In genomic region chr11:69913554-69914371, GRCm38 (mm10) we compare ENCODE assay signal across 8 mouse cellular contexts. TPM values are rescaled to one million over a fixed set of nuclear protein-coding genes. Genes with fewer than 3 reads are reported as not detected.
DNase-seq lines count a peak whose midpoint lies in the region; ATAC-seq and TF ChIP-seq lines count a peak whose summit lies in the region.

TSS of gene Gps2 (plus strand) at chr11:69913888.

- peaks cover 15% of the 10 kb centered on the region for H3K4me1 ChIP-seq in embryonic fibroblast, embryonic 13.5 days (ENCODE audit: control insufficient read depth, insufficient read depth, low read length)
- peaks cover 18% of the 10 kb centered on the region for H3K4me1 ChIP-seq in kidney, embryonic 14.5 days (ENCODE audit: control insufficient read depth, insufficient read depth, low read length)
- H3K4me1 ChIP-seq in limb, embryonic 14.5 days (ENCODE audit: control insufficient read depth, insufficient read depth, low read length), result peaks cover 13% of the 10 kb centered on the region
- H3K4me1 ChIP-seq in midbrain, embryonic 16.5 days (ENCODE audit: control insufficient read depth, insufficient read depth, low read length), result peaks cover 25% of the 10 kb centered on the region

- peak within 1 kb of the TSS; percentile 38; the same call in 1 of the 2 replicates for H3K27ac ChIP-seq in embryonic fibroblast, embryonic 13.5 days (ENCODE audit: insufficient read depth, low read length)
- peak within 1 kb of the TSS; percentile 77; the same call in 1 of the 2 replicates for H3K27ac ChIP-seq in kidney, embryonic 14.5 days (ENCODE audit: low read depth, low read length)
- H3K27ac ChIP-seq in limb, embryonic 14.5 days (replicated peaks; ENCODE audit: low read depth, low read length), result peak within 1 kb of the TSS; percentile 83
- peak within 1 kb of the TSS; percentile 92 for H3K27ac ChIP-seq in midbrain, embryonic 16.5 days (ENCODE audit: low read length)

- peaks cover 48% of the 10 kb centered on the region for H3K79me2 ChIP-seq in C2C12 (ENCODE audit: control insufficient read depth, insufficient read depth)

- peak; percentile 34; the same call in 1 of the 2 replicates for TF ChIP-seq POLR2A in embryonic fibroblast, embryonic 13.5 days (IDR thresholded peaks at IDR 0.05; ENCODE audit: low read depth, low read length)
- 0 out of 2 replicates have a peak, but pooled peaks have one; percentile 67 for TF ChIP-seq POLR2A in limb, embryonic 14.5 days (IDR thresholded peaks at IDR 0.05; ENCODE audit: borderline replicate concordance, extremely low read depth, insufficient read depth, insufficient read length)

- no peak for TF ChIP-seq CTCF in C2C12 (IDR thresholded peaks at IDR 0.05; ENCODE audit: control insufficient read depth, insufficient read depth, insufficient read length)
- no peak for TF ChIP-seq CTCF in embryonic fibroblast, embryonic 13.5 days (IDR thresholded peaks at IDR 0.05; ENCODE audit: borderline replicate concordance, insufficient read depth, low read length)

- peak within 1 kb of the TSS; percentile 55 for H3K4me3 ChIP-seq in C2C12 (ENCODE audit: insufficient read depth, poor library complexity, severe bottlenecking)
- H3K4me3 ChIP-seq in embryonic fibroblast, embryonic 13.5 days (ENCODE audit: insufficient read depth, low read length), result peak within 1 kb of the TSS; percentile 60
- H3K4me3 ChIP-seq in kidney, embryonic 14.5 days (ENCODE audit: low read length), result peak within 1 kb of the TSS; percentile 79
- peak within 1 kb of the TSS; percentile 83 for H3K4me3 ChIP-seq in limb, embryonic 14.5 days (replicated peaks; ENCODE audit: low read length)
- H3K4me3 ChIP-seq in midbrain, embryonic 16.5 days (ENCODE audit: low read depth, low read length), result peak within 1 kb of the TSS; percentile 80

- peak within 1 kb of the TSS; percentile 88 for H3K4me2 ChIP-seq in kidney, embryonic 14.5 days (replicated peaks; ENCODE audit: low read depth, low read length)
- peak within 1 kb of the TSS; percentile 90 for H3K4me2 ChIP-seq in limb, embryonic 14.5 days (replicated peaks; ENCODE audit: low read depth, low read length, severe bottlenecking)
- peak within 1 kb of the TSS; percentile 97 for H3K4me2 ChIP-seq in midbrain, embryonic 16.5 days (ENCODE audit: low read length)

- H3K79me3 ChIP-seq in C2C12 (ENCODE audit: low read depth), result peaks cover 31% of the 10 kb centered on the region

- H3K36me3 ChIP-seq in C2C12 (ENCODE audit: control insufficient read depth, insufficient read depth), result peaks cover 91% of the 10 kb centered on the region
- H3K36me3 ChIP-seq in kidney, embryonic 14.5 days (ENCODE audit: control insufficient read depth, insufficient read depth, low read length), result peaks cover 87% of the 10 kb centered on the region
- H3K36me3 ChIP-seq in limb, embryonic 14.5 days (ENCODE audit: control insufficient read depth, insufficient read depth, low read length), result peaks cover 88% of the 10 kb centered on the region
- H3K36me3 ChIP-seq in midbrain, embryonic 16.5 days (ENCODE audit: control insufficient read depth, insufficient read depth, low read length), result peaks cover 40% of the 10 kb centered on the region

- H3ac ChIP-seq in C2C12 (ENCODE audit: control insufficient read depth, insufficient read length, low read depth), result peak within 1 kb of the TSS; percentile 85

- peak within 1 kb of the TSS; percentile 84 for H3K9ac ChIP-seq in kidney, embryonic 14.5 days (ENCODE audit: low read depth, low read length)
- H3K9ac ChIP-seq in limb, embryonic 14.5 days (ENCODE audit: low read depth, low read length, severe bottlenecking), result peak within 1 kb of the TSS; percentile 83
- H3K9ac ChIP-seq in midbrain, embryonic 16.5 days (ENCODE audit: low read depth, low read length), result peak within 1 kb of the TSS; percentile 85

- DNase-seq in brain, adult 2 months (ENCODE audit: low read depth, low spot score), result peak; percentile 99
- peak; percentile 91 to 93 for DNase-seq in heart, adult 9 months (ENCODE audit: low spot score in 2 of 2)
- DNase-seq in limb, embryonic 14.5 days (ENCODE audit: low spot score), result peak; percentile 91
- peak; percentile 88 to 93 for DNase-seq in spleen, postnatal 10 days (ENCODE audit: low spot score in 2 of 2)

- H3K27me3 ChIP-seq in C2C12 (ENCODE audit: control insufficient read depth, insufficient read depth, insufficient read length), result no peaks in the 10 kb centered on the region
- no peaks in the 10 kb centered on the region for H3K27me3 ChIP-seq in kidney, embryonic 14.5 days (ENCODE audit: control insufficient read depth, insufficient read depth, low read length)
- H3K27me3 ChIP-seq in limb, embryonic 14.5 days (ENCODE audit: control insufficient read depth, insufficient read depth, low read length), result no peaks in the 10 kb centered on the region
- no peaks in the 10 kb centered on the region for H3K27me3 ChIP-seq in midbrain, embryonic 16.5 days (ENCODE audit: control insufficient read depth, insufficient read depth, low read depth, low read length)

- no peaks in the 10 kb centered on the region for H3K9me3 ChIP-seq in kidney, embryonic 14.5 days (ENCODE audit: control insufficient read depth, low read length)
- H3K9me3 ChIP-seq in limb, embryonic 14.5 days (ENCODE audit: control insufficient read depth, low read length), result no peaks in the 10 kb centered on the region
- no peaks in the 10 kb centered on the region for H3K9me3 ChIP-seq in midbrain, embryonic 16.5 days (replicated peaks; ENCODE audit: control insufficient read depth, low read length, poor library complexity, severe bottlenecking)

- ATAC-seq in kidney, embryonic 14.5 days (ENCODE audit: low FRiP score, low TSS enrichment), result peak; percentile 91
- ATAC-seq in limb, embryonic 14.5 days (ENCODE audit: low FRiP score, low read depth), result peak; percentile 91
- ATAC-seq in midbrain, embryonic 16.5 days, result peak; percentile 88

- WGBS in kidney, embryonic 14.5 days, result 2% methylated on average over 61 of the region's 61 CpGs
- WGBS in limb, embryonic 14.5 days, result 2% methylated on average over 51 of the region's 61 CpGs
- 3% methylated on average over 55 of the region's 61 CpGs for WGBS in midbrain, embryonic 16.5 days

TF ChIP-seq in C2C12, 6 proteins besides CTCF, POLR2A, EP300 and RAD21:
- TF ChIP-seq CEBPB (IDR thresholded peaks at IDR 0.05; ENCODE audit: low read depth), result no peak
- TF ChIP-seq FOSL1 (IDR thresholded peaks at IDR 0.05; ENCODE audit: insufficient read depth, low read length, poor library complexity, severe bottlenecking), result no peak
- TF ChIP-seq MYOG (IDR thresholded peaks at IDR 0.05; ENCODE audit: control insufficient read depth, extremely low read depth, insufficient read length), result no peak
- TF ChIP-seq MYOD1 (IDR thresholded peaks at IDR 0.05; ENCODE audit: control insufficient read depth, insufficient read length, low read depth), result no peak
- TF ChIP-seq USF1 (IDR thresholded peaks at IDR 0.05; ENCODE audit: low read depth), result no peak
- peak; percentile 90 for TF ChIP-seq MAX (IDR thresholded peaks at IDR 0.05)

RNA-seq across cellular contexts. Expression of gene Gps2, which starts in this region (rescaled TPM):
- polyA plus RNA-seq in C2C12 (2012; fragmentation: generic; extraction: Trizol), result 37.3 TPM
- 24.1 and 27.8 TPM in 2 replicates for polyA plus RNA-seq in embryonic fibroblast, embryonic 13.5 days (2011; ENCODE audit: insufficient read length, low read depth, missing spikeins)
- polyA plus RNA-seq in kidney, embryonic 14.5 days (2014; fragmentation: Nextera tagmentation; extraction: Ambion mirVana), result 73.4 and 82.0 TPM in 2 replicates
- 94.0 and 110 TPM in 2 replicates for polyA plus RNA-seq in limb, embryonic 14.5 days (2012; rRNA removed)
- polyA plus RNA-seq in limb, embryonic 14.5 days (2014; fragmentation: Nextera tagmentation; extraction: Ambion mirVana), result 67.3 and 74.4 TPM in 2 replicates
- polyA plus RNA-seq in midbrain, embryonic 16.5 days (2015; fragmentation: Nextera tagmentation; extraction: Ambion mirVana), result 70.3 TPM in 2 replicates

Comparison
In these comparisons a context has a peak if more than half of its experiments do, and no peak if none do; other contexts are left out.
1. Peak in every context shown above with its lines: DNase-seq, ATAC-seq, H3K4me3 ChIP-seq and H3K27ac ChIP-seq.
2. H3K27ac ChIP-seq: peak in every context shown above with its lines; median percentile 92 in midbrain, embryonic 16.5 days; 83 in limb, embryonic 14.5 days; 77 in kidney, embryonic 14.5 days; 38 in embryonic fibroblast, embryonic 13.5 days.